Mouse (Mus musculus) megakaryocyte, embryonic 14.5 days (primary cell): ENCODE data around the gene Mapre3.

ENCODE experiments used
- FLI1 ChIP-seq: IDR thresholded peaks from 2 replicates; pipeline ENCODE4 v1.6.1; 2012; ENCODE audit warnings: low read length, inconsistent platforms, mixed read lengths
- GATA1 ChIP-seq: IDR thresholded peaks from 3 replicates; pipeline ENCODE4 v1.6.1; 2012; ENCODE audit warnings: mixed read lengths, low read length, inconsistent platforms, borderline replicate concordance

GRCm38 (mm10) chr5:30908426-30909299 lies 94.2 kb downstream of the Mapre3 start:
- TF ChIP-seq GATA1 (no peak), FLI1 (no peak)
